Mouse (Mus musculus) neural tube, embryonic 14.5 days (tissue): ENCODE data around the gene Glt6d1. TPM values are rescaled to one million over a fixed set of nuclear protein-coding genes. Genes with fewer than 3 reads are reported as not detected.

Experiments
- ATAC-seq: fragments of 200-750 bp; cut with Nextera tagmentation; 2 replicates; pipeline ENCODE4 v1.8.0; 2017; ENCODE audit warnings: low read depth, mild to moderate bottlenecking, moderate TSS enrichment, moderate library complexity
- H3K27ac ChIP-seq: fragments of 300-500 bp; sonication (generic); 2 replicates; pipeline ENCODE4 v1.5.1; 2014; ENCODE audit warnings: low read depth, mild to moderate bottlenecking, control low read depth, low read length, moderate library complexity, mixed read lengths
- H3K27me3 ChIP-seq: fragments of 300-500 bp; sonication (generic); 2 replicates; pipeline ENCODE4 v1.6.1; 2014; ENCODE audit warnings: low read length; ENCODE audit not compliant: control insufficient read depth, insufficient read depth
- H3K36me3 ChIP-seq: fragments of 300-500 bp; sonication (generic); 2 replicates; pipeline ENCODE4 v1.6.1; 2014; ENCODE audit warnings: low read length, mixed read lengths; ENCODE audit not compliant: control insufficient read depth, insufficient read depth
- H3K4me1 ChIP-seq: fragments of 300-500 bp; sonication (generic); 2 replicates; pipeline ENCODE4 v1.6.1; 2014; ENCODE audit warnings: low read length; ENCODE audit not compliant: control insufficient read depth, insufficient read depth
- H3K4me2 ChIP-seq: fragments of 300-500 bp; sonication (generic); 2 replicates; pipeline ENCODE4 v1.6.1; 2014; ENCODE audit warnings: mild to moderate bottlenecking, low read depth, low read length, control low read depth
- H3K4me3 ChIP-seq: fragments of 300-500 bp; sonication (generic); 2 replicates; pipeline ENCODE4 v1.5.1; 2014; ENCODE audit warnings: low read depth, low read length, control low read depth, mixed read lengths
- H3K9ac ChIP-seq: fragments of 300-500 bp; sonication (generic); replicated peaks from 2 replicates; pipeline ENCODE4 v1.6.1; 2014; ENCODE audit warnings: low read depth, mild to moderate bottlenecking, control low read depth, low read length, mixed read lengths
- H3K9me3 ChIP-seq: fragments of 300-500 bp; sonication (generic); 2 replicates; pipeline ENCODE4 v1.6.1; 2016; ENCODE audit warnings: low read length; ENCODE audit not compliant: control insufficient read depth
- WGBS: fragments of 180-500 bp; shearing (Covaris S2); extraction: QIAGEN DNeasy Blood & Tissue Kit; methylation state at CpG from one replicate; pipeline ENCODE4 v1.1.7; 2014; 5-methylcytosine and 5-hydroxymethylcytosine counted together
- polyA plus RNA-seq: library from polyadenylated mRNA; unstranded; fragments of >200 nt; fragmentation: Nextera tagmentation; extraction: Ambion mirVana; gene quantifications from 2 replicates; pipeline ENCODE4 v1.2.1, GENCODE M21; 2014

Gene Glt6d1
- polyA plus RNA-seq, 1 experiment from 2014 or later, result not detected

DNA sequence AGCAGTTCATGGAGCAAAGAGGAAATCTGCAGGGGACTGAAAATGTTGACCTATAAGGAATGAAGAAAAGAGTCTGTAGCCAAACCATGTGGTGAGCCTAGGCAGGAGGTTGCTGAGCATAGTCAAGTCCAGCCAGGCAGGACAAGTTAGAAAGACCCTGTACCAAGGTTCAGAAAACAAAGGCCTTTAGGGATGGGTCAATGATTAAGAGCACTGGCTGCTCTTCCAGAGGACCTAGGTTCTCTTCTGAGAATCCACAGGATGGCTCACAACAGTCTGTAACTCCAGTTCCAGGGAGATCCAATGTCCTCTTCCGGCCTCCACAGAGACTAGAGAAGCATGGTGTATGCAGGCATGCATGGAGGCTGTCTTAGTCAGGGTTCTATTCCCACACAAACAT is 61.4 kb downstream of the Glt6d1 start:
- Histone ChIP-seq H3K9me3 (no peaks in the 10 kb centered on the region; the same call in 1 of the 2 replicates), H3K4me1 (no peaks in the 10 kb centered on the region), H3K36me3 (no peaks in the 10 kb centered on the region), H3K9ac (no peak overlapping the region), H3K4me2 (no peak overlapping the region), H3K4me3 (no peak overlapping the region), H3K27me3 (no peaks in the 10 kb centered on the region), H3K27ac (no peak overlapping the region)
- no peak for ATAC-seq
- 96% methylated on average over 1 of the region's 1 CpGs for WGBS

Other genes starting within 250 kb of the Glt6d1 start
- gene Mamdc4, start 241.0 kb downstream of the Glt6d1 start, polyA plus RNA-seq, result 2.2 and 2.3 TPM in 2 replicates
- 184 and 209 TPM in 2 replicates for gene Phpt1, start 240.6 kb downstream of the Glt6d1 start, polyA plus RNA-seq
- 8.1 and 13.3 TPM in 2 replicates for gene Ajm1, start 234.1 kb downstream of the Glt6d1 start, polyA plus RNA-seq
- gene Rabl6, start 207.3 kb downstream of the Glt6d1 start, polyA plus RNA-seq, result 64.2 and 66.6 TPM in 2 replicates
- gene Ccdc183, start 198.2 kb downstream of the Glt6d1 start, polyA plus RNA-seq, result 0.33 and 0.43 TPM in 2 replicates
- 48.5 and 55.3 TPM in 2 replicates for gene Tmem141, start 193.8 kb downstream of the Glt6d1 start, polyA plus RNA-seq
- 0.63 and 3.3 TPM in 2 replicates for gene Fcna, start 187.8 kb downstream of the Glt6d1 start, polyA plus RNA-seq
- gene Lcn8, start 162.7 kb downstream of the Glt6d1 start, polyA plus RNA-seq, result not detected in 2 replicates
- gene Lcn5, start 157.9 kb downstream of the Glt6d1 start, polyA plus RNA-seq, result not detected in 2 replicates
- not detected in 2 replicates for gene Lcn6, start 139.1 kb downstream of the Glt6d1 start, polyA plus RNA-seq
- gene Lcn10, start 133.1 kb downstream of the Glt6d1 start, polyA plus RNA-seq, result not detected in 2 replicates
- not detected in 2 replicates for gene Obp2a, start 115.8 kb downstream of the Glt6d1 start, polyA plus RNA-seq
- 138 and 160 TPM in 2 replicates for gene Bmyc, start 109.1 kb downstream of the Glt6d1 start, polyA plus RNA-seq
- not detected in 2 replicates for gene Obp2b, start 78.8 kb downstream of the Glt6d1 start, polyA plus RNA-seq
- not detected in 2 replicates for gene Lcn3, start 50.3 kb downstream of the Glt6d1 start, polyA plus RNA-seq
- gene Lcn11, start 38.8 kb downstream of the Glt6d1 start, polyA plus RNA-seq, result not detected in 2 replicates
- gene Gm13539, start 33.6 kb downstream of the Glt6d1 start, polyA plus RNA-seq, result not detected in 2 replicates
- not detected in 2 replicates for gene Lcn9, start 7.3 kb upstream of the Glt6d1 start, polyA plus RNA-seq
- not detected in 2 replicates for gene Sohlh1, start 31.4 kb upstream of the Glt6d1 start, polyA plus RNA-seq
- gene Kcnt1, start 47.9 kb upstream of the Glt6d1 start, polyA plus RNA-seq, result 18.9 and 22.9 TPM in 2 replicates
- gene Camsap1, start 167.4 kb upstream of the Glt6d1 start, polyA plus RNA-seq, result 73.4 and 90.1 TPM in 2 replicates
- 154 and 155 TPM in 2 replicates for gene Ubac1, start 205.9 kb upstream of the Glt6d1 start, polyA plus RNA-seq